Mouse (Mus musculus) lung, postnatal 0 days (tissue): ENCODE measurements around the gene Cep41. TPM values are rescaled to one million over a fixed set of nuclear protein-coding genes. Genes with fewer than 3 reads are reported as not detected.
A peak's percentile ranks its signal among the peaks of the same experiment; 100 is the strongest.

Source experiments
- ATAC-seq: fragments of 200-750 bp; cut with Nextera tagmentation; 2 replicates; pipeline ENCODE4 v1.8.0; 2017; ENCODE audit warnings: moderate library complexity
- DNase-seq: peaks from one replicate; pipeline ENCODE4 v3.0.0-alpha.2; 2016; ENCODE audit warnings: low spot score
- H3K27ac ChIP-seq: fragments of 300-500 bp; sonication (generic); 2 replicates; pipeline ENCODE4 v1.5.1; 2014; ENCODE audit warnings: antibody characterized with exemption, mild to moderate bottlenecking, low read length, mixed read lengths
- H3K27me3 ChIP-seq: fragments of 300-500 bp; sonication (generic); replicated peaks from 2 replicates; pipeline ENCODE4 v1.6.1; 2014; ENCODE audit warnings: low read length, mixed read lengths; ENCODE audit not compliant: insufficient read depth
- H3K36me3 ChIP-seq: fragments of 300-500 bp; sonication (generic); 2 replicates; pipeline ENCODE4 v1.6.1; 2014; ENCODE audit warnings: low read length, mixed read lengths; ENCODE audit not compliant: insufficient read depth
- H3K4me1 ChIP-seq: fragments of 300-500 bp; sonication (generic); 2 replicates; pipeline ENCODE4 v1.6.1; 2014; ENCODE audit warnings: antibody characterized with exemption, low read depth, low read length, mixed read lengths; ENCODE audit not compliant: insufficient read depth
- H3K4me2 ChIP-seq: fragments of 300-500 bp; sonication (generic); replicated peaks from 2 replicates; pipeline ENCODE4 v1.6.1; 2014; ENCODE audit warnings: low read depth, mild to moderate bottlenecking, low read length, moderate library complexity, mixed read lengths
- H3K4me3 ChIP-seq: fragments of 300-500 bp; sonication (generic); 2 replicates; pipeline ENCODE4 v1.5.1; 2014; ENCODE audit warnings: low read depth, low read length
- H3K9ac ChIP-seq: fragments of 300-500 bp; sonication (generic); replicated peaks from 2 replicates; pipeline ENCODE4 v1.6.1; 2014; ENCODE audit warnings: low read depth, mild to moderate bottlenecking
- H3K9me3 ChIP-seq: fragments of 300-500 bp; sonication (generic); 2 replicates; pipeline ENCODE4 v1.6.1; 2016; ENCODE audit warnings: low read length, mixed read lengths
- CTCF ChIP-seq: IDR thresholded peaks from 2 replicates; pipeline ENCODE4 v1.5.1; 2016; ENCODE audit warnings: antibody characterized with exemption, mild to moderate bottlenecking
- EP300 ChIP-seq: IDR thresholded peaks from 2 replicates; pipeline ENCODE4 v1.6.1; 2016; ENCODE audit warnings: antibody characterized with exemption, mild to moderate bottlenecking, control low read depth
- WGBS: fragments of 180-500 bp; shearing (Covaris S2); extraction: QIAGEN DNeasy Blood & Tissue Kit; methylation state at CpG from one replicate; pipeline ENCODE4 v1.1.7; 2014; 5-methylcytosine and 5-hydroxymethylcytosine counted together
- microRNA counts: library from miRNA; unstranded; fragments of <30 nt; microRNA quantifications from one replicate; lab custom pipeline; 2015
- microRNA-seq: library from miRNA; unstranded; fragments of <30 nt; microRNA quantifications from one replicate; pipeline ENCODE4, GENCODE M21; 2016
- polyA plus RNA-seq: library from polyadenylated mRNA; unstranded; fragments of >200 nt; fragmentation: Nextera tagmentation; extraction: Ambion mirVana; gene quantifications from 2 replicates; pipeline ENCODE4 v1.2.1, GENCODE M21; 2015

The Cep41 gene
- polyA plus RNA-seq, 1 experiment from 2014 or later = 6.3 TPM

GRCm38 (mm10) chr6:30610710-30611109 is 82.8 kb downstream of the Cep41 start, which contains the start of gene Cpa5:
Cpa5 (plus strand) TSS chr6:30611010.
- 95% methylated on average over 7 of the region's 7 CpGs for WGBS
- Histone ChIP-seq H3K4me1 (no peaks in the 10 kb centered on the region), H3K9me3 (no peaks in the 10 kb centered on the region), H3K27me3 (no peaks in the 10 kb centered on the region), H3K36me3 (no peaks in the 10 kb centered on the region), H3K9ac (no peak within 1 kb of the TSS), H3K27ac (no peak within 1 kb of the TSS), H3K4me3 (no peak within 1 kb of the TSS), H3K4me2 (no peak within 1 kb of the TSS)
- ATAC-seq (no peak), DNase-seq (no peak)
- TF ChIP-seq EP300 (no peak), CTCF (no peak)

GRCm38 (mm10) chr6:30605672-30606071 is 87.9 kb downstream of the Cep41 start:
- WGBS = 77% methylated on average over 5 of the region's 5 CpGs

GRCm38 (mm10) chr6:30605111-30605510 is 88.4 kb downstream of the Cep41 start:
- Histone ChIP-seq H3K4me1 (no peaks in the 10 kb centered on the region), H3K9me3 (no peaks in the 10 kb centered on the region), H3K27me3 (no peaks in the 10 kb centered on the region), H3K9ac (no peak overlapping the region), H3K27ac (no peak overlapping the region), H3K36me3 (no peaks in the 10 kb centered on the region), H3K4me2 (no peak overlapping the region), H3K4me3 (no peak overlapping the region)
- WGBS = 95% methylated on average over 4 of the region's 4 CpGs
- DNase-seq (no peak), ATAC-seq (no peak)
- TF ChIP-seq EP300 (no peak), CTCF (no peak)

More at GRCm38 (mm10) chr6:30605672-30606071, 87.9 kb downstream of the Cep41 start:
- Histone ChIP-seq H3K27me3 (no peaks in the 10 kb centered on the region), H3K9me3 (no peaks in the 10 kb centered on the region), H3K4me2 (no peak overlapping the region), H3K27ac (no peak overlapping the region), H3K4me1 (no peaks in the 10 kb centered on the region), H3K36me3 (no peaks in the 10 kb centered on the region), H3K4me3 (no peak overlapping the region), H3K9ac (no peak overlapping the region)
- ATAC-seq (no peak), DNase-seq (no peak)
- no peak for TF ChIP-seq CTCF
- no peak for TF ChIP-seq EP300

- TF ChIP-seq EP300 = no peak
- TF ChIP-seq CTCF = no peak
- no peak overlapping the region for H3K27ac ChIP-seq
- H3K4me3 ChIP-seq = no peak overlapping the region
- DNase-seq = no peak
- H3K27me3 ChIP-seq = no peaks in the 10 kb centered on the region
- no peak for ATAC-seq
- no peaks in the 10 kb centered on the region for H3K4me1 ChIP-seq
- 83% methylated on average over 7 of the region's 7 CpGs for WGBS
- H3K4me2 ChIP-seq = no peak overlapping the region
- H3K9me3 ChIP-seq = no peaks in the 10 kb centered on the region
- H3K36me3 ChIP-seq = no peaks in the 10 kb centered on the region
- H3K9ac ChIP-seq = no peak overlapping the region
These were observed 89.1 kb downstream of the Cep41 start for GRCm38 (mm10) chr6:30604342-30604867.

MicroRNAs encoded within 50 kb of the gene (microRNA counts, 519-probe panel; counts per million panel counts)
- 4,712 counts per million, percentile 54 among the panel's probes with 10 or more counts for microRNA mmu-miR-335-3p (lab: Ali Mortazavi, UCI)
- 6,963 counts per million, percentile 93 among the panel's probes with 10 or more counts for microRNA mmu-miR-335-5p (lab: Ali Mortazavi, UCI)

Small RNAs within 50 kb of the gene (microRNA-seq; reads per million reads assigned to microRNA genes)
- 75,082 reads per million, percentile 100 among the genes with 10 or more reads in this experiment for gene Mir335

Other genes with a start within 250 kb of the Cep41 start
- gene Tmem209, start 184.0 kb downstream of the Cep41 start, polyA plus RNA-seq = 14.6 TPM in 2 replicates
- 0.12 TPM in 1 of 2 replicates, not detected in the other for gene Ssmem1, start 183.9 kb downstream of the Cep41 start, polyA plus RNA-seq
- 2.7 and 3.0 TPM in 2 replicates for gene Cpa2, start 152.2 kb downstream of the Cep41 start, polyA plus RNA-seq
- gene Cpa4, start 125.4 kb downstream of the Cep41 start, polyA plus RNA-seq = 0.05 and 0.07 TPM in 2 replicates
- not detected in 2 replicates for gene Cpa5, start 82.7 kb downstream of the Cep41 start, polyA plus RNA-seq
- 8.8 and 11.2 TPM in 2 replicates for gene Cpa1, start 54.5 kb downstream of the Cep41 start, polyA plus RNA-seq
- 436 and 472 TPM in 2 replicates for gene Mest, start 29.8 kb upstream of the Cep41 start, polyA plus RNA-seq
- gene Copg2, start 203.0 kb upstream of the Cep41 start, polyA plus RNA-seq = 15.9 and 19.8 TPM in 2 replicates
- 0.15 and 0.20 TPM in 2 replicates for gene Tsga13, start 221.8 kb upstream of the Cep41 start, polyA plus RNA-seq